Mouse (Mus musculus) layer of hippocampus, postnatal 10 days (tissue): ENCODE results near the gene Tmem82. TPM values are rescaled to one million over a fixed set of nuclear protein-coding genes. Genes with fewer than 3 reads are reported as not detected.

Source experiments
- DNase-seq, 2 experiments: peaks; one replicate each; pipeline ENCODE4 v3.0.0; 2021; ENCODE audit warnings: low spot score in 2 of 2
- total RNA-seq, 2 experiments: library from RNA; stranded (reverse); gene quantifications; 2 replicates each; pipeline ENCODE4 v1.2.3; 2021

Tmem82 gene
- total RNA-seq, 2 experiments from 2014 or later: 0.69 to 0.98 TPM

- no peak for DNase-seq
Observed at GRCm38 (mm10) chr4:141641961-141642811, 23.8 kb upstream of the Tmem82 start.

- no peak for DNase-seq
Observed at GRCm38 (mm10) chr4:141641353-141641771, 22.9 kb upstream of the Tmem82 start.

GRCm38 (mm10) chr4:141639474-141639873, 21.0 kb upstream of the Tmem82 start:
- DNase-seq: no peak

DNA sequence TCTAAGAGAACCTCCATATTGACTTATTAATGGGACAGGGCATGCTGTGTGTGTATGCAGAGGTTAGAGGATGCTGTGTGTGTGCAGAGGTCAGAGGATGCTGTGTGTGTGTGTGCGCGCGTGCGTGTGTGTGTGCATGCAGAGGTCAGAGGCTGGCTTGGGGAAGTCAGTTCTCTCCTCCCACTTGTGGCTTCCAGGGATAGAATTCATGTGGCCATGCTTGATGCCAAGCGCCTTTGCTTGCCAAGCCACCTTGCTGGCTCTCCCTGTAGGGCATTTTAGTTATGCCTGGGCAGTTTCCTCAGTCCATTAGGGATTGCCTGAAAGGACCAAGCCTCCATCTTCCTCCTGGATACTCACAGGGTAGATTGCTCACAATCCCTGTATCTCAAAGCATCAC, 18.3 kb upstream of the Tmem82 start:
- no peak for DNase-seq

DNA sequence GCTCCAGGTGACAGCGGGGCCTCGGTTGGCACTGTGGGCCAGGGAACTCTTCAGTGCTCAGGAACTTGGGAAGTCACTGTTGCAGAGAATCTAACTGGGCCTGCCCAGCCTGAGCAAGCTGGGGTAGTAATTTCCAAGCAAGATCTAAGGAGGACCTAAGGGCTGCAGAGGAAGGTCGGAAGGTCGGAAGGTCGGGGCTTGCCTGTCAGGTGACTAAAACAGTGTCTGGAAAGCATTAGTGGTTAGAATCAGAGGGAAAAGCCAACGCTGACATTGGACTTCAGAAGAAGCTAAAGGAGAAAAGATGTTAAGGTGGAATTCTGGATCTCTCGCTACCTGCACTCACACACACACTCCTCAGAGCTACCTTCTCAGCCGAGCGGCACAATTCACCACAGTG, 17.6 kb upstream of the Tmem82 start:
- no peak for DNase-seq

DNA sequence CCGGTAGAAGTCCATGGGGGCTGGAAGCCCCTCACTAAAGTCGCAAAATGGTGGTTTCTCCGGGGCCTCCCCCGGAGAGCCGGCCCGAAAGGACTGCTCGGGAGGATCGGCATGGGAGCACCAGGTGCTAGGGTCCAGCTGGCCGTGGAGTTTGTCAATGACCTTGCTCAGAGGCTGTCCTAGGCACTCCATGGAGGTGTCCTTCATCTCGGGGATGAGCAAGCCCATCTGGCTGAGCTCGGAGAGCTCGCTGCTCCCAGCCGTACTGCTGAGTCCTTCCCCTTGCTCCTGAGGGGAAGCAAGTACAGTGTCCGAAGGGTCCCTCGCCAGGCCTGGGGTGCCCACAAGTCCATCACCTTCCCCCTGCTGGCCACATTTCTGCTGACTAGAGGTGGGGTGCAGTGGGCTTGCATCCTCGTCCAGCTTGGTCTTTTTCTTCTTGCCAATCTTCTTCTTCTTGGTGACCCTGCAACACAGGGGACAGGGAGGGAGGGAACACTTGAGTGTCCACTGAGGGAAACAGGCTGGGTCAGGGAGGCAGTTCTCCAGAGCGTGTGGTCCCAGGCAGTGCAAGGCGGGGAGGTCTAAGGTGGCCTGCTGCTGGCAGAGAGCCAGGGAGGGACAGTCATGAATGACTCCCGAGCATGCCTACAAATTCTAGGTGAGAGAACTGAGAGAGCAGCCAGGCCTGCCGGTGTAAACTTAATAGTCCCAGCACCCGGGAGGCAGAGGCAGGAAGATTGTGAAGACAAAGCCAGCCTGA, 13.9 kb upstream of the Tmem82 start:
- DNase-seq: no peak

GRCm38 (mm10) chr4:141631250-141631649, 12.8 kb upstream of the Tmem82 start:
- DNase-seq: no peak

DNA sequence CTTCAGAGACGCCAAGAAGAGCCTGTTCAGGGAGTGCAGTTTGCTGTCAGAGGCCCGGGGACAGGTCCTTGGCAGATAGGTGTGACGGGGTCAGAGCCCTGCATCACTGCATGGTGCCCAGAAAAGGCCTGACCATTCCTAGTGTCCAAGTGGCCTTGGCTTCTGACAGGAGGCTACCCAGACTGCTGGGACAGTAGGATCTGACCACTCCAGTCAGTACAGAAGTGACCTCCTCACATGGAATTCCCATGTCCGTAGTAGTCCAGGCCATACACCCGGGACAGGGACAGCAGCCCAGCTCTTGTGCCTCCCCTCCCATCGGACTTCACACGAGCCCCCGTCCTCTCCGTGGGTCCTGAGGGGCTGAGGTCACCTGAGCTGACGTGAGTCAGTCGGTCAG, 11.6 kb upstream of the Tmem82 start:
- DNase-seq: no peak

GRCm38 (mm10) chr4:141628661-141629060, 10.2 kb upstream of the Tmem82 start:
- DNase-seq: no peak

GRCm38 (mm10) chr4:141627502-141627901, 9.1 kb upstream of the Tmem82 start:
- no peak for DNase-seq

- no peak for DNase-seq
Observed at GRCm38 (mm10) chr4:141625774-141626550, 7.5 kb upstream of the Tmem82 start.

DNA sequence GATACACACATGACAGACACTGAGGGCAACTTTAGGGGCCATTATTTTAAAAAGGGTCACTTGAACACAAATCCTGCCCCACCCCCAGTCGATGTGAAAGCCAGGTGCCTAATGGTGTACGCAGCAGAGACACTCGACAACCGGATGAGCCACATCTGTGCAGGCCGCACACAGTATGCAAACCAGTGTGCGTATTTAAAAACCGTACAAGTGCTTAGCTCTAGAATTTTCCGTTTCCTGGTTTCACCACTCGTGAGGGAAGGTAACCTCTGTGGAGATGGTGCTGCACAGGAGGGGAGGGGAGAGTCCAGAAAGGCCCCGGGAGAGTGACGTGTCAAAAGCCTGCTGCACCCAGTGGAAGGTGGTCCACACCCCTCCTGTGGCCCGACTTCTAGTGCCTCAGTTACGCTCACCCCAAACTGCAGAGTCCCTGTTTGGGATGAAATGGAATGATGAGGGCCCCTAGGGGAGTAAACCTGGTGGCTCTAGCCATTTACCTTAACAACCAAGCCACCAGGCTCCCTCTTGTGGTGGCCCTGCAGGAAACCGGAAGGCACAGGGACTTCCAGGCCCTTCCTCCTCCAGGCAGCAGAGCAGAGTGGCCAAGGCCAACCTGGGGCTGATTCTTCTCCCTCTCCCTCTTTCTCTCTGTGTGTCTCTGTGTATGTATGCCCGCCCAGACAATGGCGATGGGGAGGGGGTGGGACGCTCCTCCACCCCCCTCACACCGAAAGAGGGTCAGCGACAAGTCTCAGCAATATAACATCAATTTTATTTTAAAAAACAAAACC, 6.7 kb upstream of the Tmem82 start:
- no peak for DNase-seq

DNA sequence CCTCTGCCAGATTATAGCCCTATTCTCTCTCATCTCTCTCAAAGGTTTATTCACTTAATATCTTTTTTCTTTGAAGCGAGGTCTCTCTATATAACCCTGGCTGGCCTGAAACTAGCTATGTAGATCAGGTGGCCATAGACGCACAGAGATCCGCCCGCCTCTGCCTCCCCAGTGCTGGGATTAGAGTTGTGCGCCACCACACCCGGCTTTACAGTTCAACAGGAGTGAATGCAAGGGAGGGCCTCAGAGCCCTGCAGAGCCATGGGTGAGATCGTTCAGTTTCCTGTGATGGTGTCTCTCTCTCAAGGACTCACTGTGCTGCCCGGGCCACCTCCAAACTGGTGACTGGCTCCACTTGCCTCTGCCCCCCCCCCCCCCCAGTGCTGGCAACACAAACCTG, 5.7 kb upstream of the Tmem82 start:
- DNase-seq: no peak

- no peak for DNase-seq
Observed at GRCm38 (mm10) chr4:141623666-141624065, 5.2 kb upstream of the Tmem82 start, which contains the start of gene Slc25a34. TSS of gene Slc25a34 (minus strand) at chr4:141623821.

DNA sequence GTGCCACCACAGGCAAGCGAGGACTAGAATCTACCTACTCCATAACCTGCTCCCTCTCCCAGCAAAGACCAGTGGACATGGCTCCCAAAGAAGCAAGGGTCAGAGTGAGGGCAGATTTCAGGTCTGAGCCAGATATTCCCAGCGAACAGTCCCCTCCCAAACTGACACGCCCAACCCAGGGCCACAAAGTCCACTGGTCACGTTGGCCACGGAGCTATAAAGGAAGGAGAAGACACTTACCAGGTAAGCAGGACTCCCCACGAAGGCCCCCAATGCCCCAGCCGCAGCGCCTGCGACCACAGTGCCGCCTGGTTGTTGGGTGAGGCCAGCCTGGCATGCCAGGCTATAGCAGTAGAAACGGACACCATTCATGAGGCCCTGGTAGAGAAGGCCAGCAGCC, 4.6 kb upstream of the Tmem82 start:
- no peak for DNase-seq

DNA sequence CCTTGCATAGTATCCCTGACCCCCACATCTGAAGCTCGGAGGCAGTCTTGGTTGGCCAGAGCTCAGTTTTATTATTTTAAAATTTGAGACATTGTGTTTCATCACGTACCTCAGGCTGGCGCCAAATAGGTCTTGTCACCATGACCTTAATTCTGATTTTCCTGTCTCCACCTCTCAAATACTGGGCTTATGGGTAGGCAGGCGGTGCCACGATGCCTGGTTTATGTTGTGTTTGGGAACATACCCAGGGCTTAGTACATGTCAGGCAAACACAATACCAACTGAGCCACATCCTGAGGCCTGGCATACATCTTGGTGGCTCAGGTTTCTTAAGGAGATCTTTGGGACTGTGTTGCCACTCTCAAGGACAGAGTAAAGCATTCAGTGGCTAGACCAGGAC, 4.1 kb upstream of the Tmem82 start:
- no peak for DNase-seq

DNA sequence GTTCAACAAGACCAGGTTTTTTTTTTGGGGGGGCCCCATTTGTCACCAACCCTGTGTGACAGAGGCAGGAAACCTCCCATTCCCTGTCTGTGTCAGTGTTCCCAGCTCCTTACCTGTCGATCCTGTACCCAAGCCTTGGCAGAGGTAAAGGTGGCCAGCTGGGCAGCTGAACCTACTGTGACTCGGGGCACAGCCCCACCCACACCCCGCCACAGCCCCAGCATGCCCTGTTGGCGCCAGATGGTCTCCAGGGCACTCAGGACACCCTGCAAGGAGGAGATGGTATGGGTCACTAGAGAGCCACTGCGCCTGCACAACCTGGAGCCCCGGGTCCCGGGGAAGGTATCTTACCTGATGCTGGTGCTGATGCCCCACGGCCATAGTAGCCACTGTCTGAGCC, 3.7 kb upstream of the Tmem82 start:
- DNase-seq: no peak

GRCm38 (mm10) chr4:141621297-141621696, 2.9 kb upstream of the Tmem82 start:
- DNase-seq: no peak

GRCm38 (mm10) chr4:141619299-141619883, 958 bp upstream of the Tmem82 start:
- no peak for DNase-seq

- no peak for DNase-seq
Observed at GRCm38 (mm10) chr4:141617863-141618564, 419 bp downstream of the Tmem82 start.
